Mouse (Mus musculus): ENCODE data around the gene Lmo7.
A peak's percentile ranks its signal among the peaks of the same experiment; 100 is the strongest.

Gene Lmo7

DNA sequence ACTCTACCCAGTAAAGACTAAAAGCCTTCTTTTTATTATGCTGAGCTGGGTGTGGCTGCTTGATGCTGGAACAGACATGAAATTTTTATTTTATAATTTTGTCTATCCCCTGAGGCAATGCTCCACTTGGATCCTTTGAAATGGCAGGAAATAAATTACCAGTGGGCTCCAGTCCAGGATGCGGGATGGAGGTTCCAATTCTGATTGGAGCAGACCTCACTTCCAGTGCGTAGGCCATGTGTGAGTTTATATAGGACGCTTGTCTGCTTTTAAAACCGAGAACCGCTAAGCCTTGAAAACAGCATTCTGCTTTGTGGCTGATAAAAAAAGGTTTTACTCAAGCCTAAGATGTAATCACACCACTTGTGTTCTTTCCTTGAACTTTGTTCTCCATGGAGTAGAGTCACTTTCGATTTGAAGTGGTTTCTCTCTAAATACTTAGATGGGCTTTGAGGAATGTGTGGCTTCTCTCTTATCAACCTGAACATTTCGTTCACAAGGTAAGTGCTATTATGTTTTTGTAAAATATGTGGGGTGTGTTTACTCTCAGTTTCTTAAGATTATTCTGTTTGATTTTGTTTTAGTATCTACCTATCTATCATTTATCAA, 108.6 kb downstream of the Lmo7 start:
- no peak for DNase-seq (ENCODE audit: low spot score)

DNA sequence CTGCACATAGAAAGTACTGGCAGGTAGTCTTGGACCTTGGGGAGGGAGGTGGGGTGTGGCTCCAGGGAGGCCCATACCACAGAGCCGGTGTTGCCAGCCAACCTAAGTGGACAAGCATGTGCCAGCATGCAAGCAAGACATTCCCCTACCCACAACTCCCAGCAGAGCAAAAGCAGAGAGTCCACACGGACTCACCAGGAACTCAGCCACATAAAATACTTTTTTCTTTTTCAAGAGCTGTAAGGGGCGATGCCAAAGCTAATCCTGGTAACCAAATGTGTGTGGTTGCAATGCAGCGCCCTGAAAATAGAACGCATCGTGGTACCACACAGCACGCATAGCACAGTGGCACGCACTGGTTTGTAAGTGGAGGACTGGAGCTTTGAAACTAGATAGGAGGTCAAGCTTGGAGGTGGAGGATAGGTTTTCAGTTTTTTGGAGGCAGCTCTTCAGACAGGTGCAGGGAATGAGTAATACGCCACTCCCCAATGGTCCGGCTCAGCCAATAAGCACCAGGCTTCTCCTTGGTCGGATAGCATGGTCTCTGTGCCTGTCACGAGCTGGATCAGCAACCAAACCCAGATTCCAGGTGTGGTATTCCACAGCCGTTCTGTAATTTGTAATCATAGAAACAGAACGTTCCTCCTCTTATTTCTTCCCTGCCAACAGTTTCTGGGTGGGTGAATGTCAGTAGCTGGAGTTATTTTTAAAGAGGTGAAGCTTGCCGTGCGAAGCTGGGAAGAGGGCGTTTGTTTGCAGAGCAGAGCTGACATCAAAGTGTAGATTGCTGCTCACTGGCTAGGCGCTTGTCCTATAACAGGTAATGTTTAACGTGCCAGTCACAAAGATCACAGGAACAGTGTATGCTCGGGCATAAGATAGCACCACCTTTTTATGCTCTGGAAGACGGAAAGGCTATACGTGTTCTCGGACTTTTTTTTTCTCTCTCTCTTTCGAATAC, 110.3 kb downstream of the Lmo7 start:
- DNase-seq (ENCODE audit: low spot score): no peak

DNA sequence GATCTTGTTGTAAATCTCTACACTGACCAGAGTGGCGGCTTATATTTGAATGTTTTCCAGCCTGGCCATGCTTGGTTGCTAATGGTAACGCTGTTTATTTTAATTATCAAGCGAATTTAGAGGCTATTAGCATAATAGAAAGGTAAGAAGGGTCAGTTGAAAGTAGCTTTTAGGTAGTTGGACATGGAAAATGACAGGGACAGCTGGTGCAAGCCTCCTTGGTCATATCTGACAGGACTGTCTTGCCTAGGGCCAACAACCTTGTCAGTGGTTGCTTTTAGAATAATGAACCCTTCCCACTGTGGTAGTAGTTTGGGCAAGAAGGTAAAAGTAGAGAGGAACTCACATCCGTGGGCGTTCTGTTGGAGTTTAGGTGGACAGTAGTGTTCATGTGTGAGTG, 111.5 kb downstream of the Lmo7 start:
- DNase-seq (ENCODE audit: low spot score): no peak

DNA sequence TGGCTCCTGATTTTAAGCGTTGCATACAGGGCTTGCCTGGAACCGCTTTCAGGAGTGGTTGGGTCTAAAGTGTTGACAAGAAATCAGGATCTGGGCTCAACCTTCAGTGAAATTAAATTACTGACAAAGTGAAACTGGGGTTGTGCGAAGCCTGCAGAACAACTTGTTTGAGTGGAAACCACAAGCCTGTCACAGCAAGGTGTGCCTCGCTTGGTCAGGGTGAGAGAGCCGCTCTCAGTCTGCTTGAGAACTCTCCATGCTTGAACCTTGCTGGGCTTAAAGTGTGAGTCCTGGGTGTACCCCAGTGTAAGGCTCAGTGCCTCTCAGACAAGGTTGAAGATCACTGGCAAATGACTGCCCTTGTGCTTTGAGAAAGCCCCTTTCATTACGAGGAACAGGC, 112.8 kb downstream of the Lmo7 start:
- DNase-seq (ENCODE audit: low spot score): no peak

DNA sequence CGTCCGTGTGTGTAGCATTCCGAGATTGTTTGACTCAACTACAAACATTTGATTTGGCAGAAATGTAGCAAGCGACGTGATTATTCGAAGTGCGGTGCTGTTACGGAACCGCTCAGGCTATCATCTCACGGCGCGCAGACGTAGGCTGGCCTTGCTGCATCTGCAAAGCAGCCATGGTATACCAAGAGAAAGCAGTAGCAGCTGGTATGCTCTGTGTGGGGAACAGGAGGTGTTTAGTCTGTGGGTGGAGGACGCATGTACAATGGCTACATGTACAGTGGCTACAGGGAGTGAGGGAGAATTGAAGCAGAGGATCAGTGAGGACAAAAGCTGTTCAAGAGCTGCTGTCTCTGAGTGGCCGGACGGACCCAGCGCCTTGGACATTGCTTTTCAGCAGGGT, 113.7 kb downstream of the Lmo7 start:
- DNase-seq (ENCODE audit: low spot score): no peak

DNA sequence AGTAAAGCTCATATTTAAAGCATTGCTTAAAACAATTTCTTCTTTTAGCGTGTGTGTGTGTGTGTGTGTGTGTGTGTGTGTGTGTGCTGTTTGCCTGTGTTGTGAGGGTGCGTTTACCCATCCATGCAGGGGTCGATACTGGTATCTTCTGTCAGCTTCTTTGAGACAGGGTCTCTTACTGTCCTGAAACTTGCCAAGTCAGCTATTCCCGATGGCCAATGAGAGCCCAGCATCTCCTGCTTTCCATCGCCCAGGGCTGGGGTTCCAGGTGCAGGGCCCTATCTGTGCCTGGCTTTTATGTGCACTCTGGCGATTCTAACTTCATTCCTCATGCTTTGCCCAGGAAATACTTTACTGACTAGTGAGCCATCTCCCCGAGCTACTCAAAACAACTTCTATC, 114.7 kb downstream of the Lmo7 start:
- no peak for DNase-seq (ENCODE audit: low spot score)

DNA sequence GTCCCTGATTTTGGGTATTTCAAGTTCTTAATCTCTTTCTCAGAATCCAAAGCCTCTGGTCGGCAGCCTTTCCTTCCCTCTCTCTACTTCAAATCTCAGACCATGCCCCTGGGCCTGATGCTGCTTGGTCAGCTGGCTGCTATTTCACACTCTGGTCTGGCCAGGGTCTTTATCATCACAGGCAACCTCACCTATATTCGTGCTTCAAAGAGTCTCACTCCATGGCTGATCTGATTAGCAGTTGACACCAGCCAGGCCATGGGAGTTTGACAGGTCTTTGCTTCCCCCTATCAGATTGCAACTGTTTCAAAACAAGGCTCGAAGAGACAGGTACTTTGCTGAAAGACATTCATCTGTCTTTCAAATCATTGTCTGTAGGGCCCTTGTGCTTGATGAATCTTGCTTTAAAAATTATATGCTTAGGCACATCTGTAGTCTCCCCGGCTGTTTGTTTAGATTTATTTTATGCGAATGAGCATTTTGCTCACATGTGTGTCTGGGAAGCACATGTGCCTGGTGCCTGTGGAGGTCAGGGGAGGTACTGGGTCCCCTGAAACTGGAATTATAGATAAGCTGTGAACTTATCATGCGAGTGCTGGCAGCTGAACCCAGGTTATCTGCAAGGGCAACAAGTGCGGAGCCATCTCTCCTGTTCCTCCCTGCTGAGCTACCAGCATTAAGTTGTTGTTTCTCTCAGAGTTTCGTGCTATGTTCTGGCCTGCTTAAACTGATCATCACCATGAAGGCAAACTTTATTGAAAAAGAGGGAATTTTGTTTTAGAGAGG, 116.5 kb downstream of the Lmo7 start:
- no peak for DNase-seq (ENCODE audit: low spot score)

DNA sequence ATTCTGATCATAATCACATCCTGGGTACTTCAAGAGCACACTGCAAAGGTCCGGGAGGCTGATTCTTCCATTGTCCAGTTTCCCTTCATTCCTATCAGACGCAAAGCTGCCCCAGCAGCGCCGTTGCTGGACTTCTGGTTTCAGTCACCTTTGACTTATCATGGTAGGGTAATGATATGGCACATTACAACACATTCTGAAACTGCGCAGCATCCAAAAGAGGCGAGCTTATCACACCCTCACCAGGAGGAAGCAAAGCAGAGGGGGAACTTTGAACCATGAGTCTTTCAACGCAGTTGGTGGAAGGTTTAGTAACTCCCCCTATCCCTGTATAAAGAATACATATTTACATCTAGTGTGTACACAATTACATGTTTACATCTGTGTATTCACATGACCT, 117.8 kb downstream of the Lmo7 start:
- DNase-seq (ENCODE audit: low spot score): no peak

DNA sequence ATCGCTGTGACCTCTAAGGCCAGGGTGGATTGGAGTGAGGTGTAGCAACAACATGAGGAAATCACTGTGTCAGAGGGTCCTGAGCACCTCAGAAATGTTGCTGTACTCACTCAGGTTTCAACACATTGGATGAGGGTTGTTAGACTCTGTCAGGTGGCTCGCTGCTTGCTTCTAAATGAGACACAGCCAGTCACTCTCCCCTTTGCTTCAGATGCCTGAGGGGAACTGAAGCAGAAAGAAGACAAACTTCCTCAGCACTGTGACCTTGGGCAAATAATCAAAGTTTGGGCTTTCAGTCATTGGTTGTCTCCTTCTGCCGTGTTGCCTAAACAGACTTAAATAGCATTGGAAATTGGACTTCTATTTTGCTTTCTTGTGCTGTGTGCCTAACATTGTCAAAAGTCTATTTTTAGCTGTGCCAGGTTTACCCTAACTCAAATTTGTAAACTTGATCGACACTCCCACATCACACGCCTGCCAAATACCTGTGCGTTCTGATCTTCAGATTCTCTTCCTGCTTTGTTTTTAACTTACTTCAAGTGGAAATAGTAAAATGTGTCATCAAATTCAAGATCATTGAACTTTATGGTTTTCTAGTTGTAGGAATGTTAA, 122.9 kb downstream of the Lmo7 start:
- no peak for DNase-seq (ENCODE audit: low spot score)

DNA sequence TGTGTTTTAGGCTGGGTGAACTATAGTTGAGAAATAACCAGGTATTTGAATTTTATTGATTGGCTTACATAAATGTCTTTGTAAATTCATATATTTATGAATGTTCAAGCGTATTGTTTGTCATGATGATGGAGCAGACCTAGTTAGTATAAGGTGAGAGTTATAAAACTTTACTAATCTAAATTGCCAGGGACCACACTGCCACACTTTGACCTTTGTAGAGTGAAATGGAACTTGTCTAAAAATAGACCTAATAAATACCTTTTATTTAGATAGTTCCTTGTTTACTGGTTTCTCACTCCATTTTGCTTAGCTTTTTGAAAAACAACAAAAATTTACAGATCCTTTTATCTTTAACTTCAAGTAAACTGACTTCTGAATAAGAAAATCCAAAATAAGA, 123.5 kb downstream of the Lmo7 start:
- DNase-seq (ENCODE audit: low spot score): no peak

DNA sequence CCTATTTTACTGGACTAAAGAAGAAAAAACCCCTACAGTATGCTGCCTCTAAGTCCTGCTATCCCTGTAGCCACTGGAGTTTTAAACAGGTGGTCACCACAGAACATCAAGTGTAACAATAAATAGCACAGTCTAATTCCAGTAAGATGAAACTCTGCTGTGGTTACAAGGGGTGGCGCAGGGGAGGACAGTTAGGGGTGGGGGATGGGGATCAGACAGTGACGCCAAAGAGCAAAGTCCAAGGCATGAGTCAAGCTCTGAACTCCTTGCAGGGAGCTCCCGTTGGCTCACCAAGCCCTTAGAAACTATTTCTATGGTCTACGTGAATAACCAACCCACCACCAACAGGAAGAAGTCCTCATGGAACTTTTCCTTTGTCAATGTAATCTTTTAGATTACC, 124.0 kb downstream of the Lmo7 start:
- no peak for DNase-seq (ENCODE audit: low spot score)

DNA sequence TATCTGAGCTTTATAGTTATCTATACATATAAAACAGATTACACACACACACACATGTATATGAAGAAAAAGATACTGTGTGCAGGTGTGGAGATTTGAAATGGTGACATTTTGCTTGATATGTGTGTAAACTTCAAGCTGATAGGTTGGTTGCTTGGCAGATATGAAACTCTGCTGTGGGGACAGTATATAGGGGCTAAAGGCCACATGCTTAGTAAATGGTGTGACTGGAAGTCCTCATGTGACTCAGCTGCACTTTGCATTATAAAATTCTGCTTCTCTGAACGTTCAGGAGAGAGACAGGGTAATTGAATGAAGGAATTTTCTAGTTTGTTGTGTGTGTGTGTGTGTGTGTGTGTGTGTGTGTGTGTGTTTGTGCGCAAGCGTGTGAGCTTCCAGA, 124.5 kb downstream of the Lmo7 start:
- DNase-seq (ENCODE audit: low spot score): no peak

DNA sequence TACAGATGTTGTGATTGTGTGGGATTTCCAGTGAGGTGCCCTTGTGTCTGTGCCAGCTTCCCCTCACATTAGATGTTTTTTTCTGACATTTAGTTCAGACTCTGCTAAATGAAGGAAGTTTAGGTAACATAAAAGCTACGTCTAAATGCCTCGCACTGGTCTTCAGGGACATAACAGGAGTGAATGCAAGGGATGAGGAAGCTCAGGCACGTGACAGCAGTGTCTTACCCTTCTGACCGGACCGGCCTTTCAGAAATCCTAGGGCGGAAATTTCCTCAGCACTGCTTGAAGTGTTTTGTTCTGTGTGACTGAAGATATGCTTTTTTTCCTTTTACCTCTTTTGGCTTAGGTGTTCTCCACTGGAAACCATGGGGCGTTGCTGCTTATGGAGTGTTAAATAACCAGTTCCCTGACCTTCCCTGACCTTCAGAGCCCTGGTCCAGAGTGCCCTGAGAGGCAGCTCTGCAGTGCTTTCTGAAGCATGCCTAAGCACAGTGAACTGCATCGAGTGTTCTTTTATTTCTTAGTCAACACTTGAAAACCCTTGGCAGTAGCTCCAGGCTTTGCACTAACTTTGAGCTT, 129.6 kb downstream of the Lmo7 start:
- DNase-seq (ENCODE audit: low spot score): no peak

DNA sequence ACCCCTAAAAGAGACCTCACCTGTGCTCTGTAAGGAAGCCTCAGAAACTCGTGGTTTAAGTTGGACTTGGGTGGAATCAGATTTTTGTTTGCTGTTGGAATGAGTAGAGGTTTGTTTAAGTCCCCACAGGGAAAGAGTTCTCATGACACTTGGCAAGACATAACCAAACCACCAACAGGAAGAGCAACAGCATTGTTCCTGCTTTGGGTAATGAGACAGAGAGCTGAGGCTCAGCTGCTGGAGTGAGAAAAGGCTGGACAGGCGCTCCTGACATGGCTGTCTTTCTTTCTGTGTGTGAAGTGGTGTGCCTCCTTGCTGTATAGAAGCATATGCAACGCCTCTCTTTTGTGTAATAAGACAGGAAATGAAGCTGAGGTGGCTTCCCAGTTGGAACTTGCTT, 132.3 kb downstream of the Lmo7 start:
- DNase-seq (ENCODE audit: low spot score): no peak

DNA sequence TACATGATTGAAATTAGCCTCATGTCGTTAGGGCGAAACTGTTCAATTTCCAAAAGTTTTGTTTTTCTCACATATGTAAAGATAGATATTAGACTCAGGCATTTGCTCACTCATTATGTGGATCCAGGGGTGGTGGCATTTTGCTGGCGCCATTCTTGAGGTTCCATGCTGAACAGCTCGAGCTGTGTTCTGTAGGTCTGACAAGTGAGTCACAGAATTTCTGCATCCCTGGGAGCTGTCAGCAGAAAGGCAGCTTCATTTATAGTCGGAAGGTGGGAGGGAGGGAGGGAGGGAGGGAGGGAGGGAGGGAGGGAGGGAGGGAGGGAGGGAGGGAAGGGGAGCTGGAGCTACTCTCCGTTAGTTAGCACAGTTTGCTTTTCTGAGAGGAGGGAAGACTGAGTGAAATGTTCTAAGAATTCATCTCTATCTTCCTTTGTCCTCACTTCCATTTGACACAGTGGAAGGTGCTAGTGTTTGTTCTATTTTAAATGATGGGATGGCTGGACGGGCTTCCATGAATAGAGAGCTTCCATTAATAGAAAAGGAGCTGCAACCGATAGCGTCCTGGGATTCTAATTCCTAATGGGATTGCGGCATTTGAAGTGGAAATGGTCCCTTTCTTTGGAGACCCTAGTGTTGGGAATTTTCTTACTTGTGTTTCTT, 137.4 kb downstream of the Lmo7 start:
- DNase-seq (ENCODE audit: low spot score): no peak

DNA sequence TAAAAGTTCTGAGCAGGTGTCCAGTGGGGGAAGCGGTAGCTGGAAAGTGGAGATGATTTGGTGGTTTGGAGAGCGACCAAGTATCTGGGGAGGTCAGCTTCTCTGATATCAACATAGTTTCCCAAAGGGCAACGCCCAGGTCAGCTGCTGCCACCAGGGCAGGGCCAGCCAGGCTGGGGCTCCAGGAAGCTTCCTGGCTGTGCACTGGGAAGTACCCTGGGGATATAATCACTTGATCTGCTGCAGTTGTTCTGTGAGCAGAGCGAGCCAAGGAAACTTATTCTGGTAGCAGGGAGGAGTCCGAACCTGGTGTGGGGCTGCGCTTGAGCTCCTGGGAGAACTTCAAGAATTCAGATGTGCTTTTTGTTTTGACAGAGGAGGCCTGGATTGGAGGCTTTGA, 139.4 kb downstream of the Lmo7 start:
- no peak for DNase-seq (ENCODE audit: low spot score)

DNA sequence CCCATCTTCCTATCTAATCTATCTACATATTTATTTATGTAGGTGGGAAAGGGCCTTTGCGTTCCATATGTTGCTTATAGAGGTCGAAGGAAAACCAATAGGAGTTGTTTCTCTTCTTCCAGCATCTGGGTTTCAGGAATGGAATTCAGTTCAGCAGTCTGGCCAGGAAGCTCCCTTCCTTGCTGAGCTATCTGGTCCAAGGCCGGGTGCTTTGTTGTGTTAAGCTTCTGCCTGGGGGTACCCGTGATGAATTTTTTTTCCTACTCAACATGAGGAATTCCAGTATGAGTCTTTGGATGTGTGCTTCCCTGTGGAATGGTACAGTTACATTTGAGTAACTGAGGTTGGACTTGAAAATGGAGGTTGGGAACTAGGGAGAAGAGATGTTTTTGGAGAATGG, 139.9 kb downstream of the Lmo7 start:
- DNase-seq (ENCODE audit: low spot score): no peak

DNA sequence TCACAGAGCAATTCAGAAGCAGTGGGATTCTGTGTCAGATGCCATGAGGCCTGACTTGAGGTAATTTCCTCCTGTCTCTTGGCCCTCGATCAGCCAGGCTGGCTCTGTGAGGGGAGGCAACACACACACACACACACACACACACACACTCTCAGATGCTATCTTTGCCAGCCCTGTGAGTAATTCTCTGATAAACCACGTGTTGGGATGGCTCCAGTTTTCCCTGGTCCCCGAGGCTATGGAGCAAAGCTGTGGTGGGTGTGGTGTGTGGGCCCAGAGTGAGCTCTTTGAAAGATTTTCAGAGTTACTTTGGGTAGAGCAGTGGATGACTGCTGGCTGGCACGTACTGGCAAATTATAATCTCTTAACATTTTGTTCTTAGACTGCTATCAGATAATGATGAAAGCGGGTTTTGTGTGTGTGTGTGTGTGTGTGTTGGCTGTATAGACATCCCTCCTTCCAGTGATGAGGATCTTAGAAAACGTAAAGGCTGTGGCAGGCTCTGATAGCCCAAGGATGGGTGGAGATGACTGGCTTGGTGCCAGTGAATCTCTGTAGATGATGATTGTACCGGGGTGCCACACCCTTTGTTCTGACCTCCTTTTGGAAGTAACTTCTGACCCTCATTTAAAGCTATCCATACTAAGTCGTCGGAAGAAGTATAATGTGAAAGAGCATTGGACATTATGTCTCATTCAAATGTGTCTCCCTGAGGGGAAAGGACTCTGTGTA, 140.6 kb downstream of the Lmo7 start:
- peak; percentile 14 for DNase-seq (ENCODE audit: low spot score)

DNA sequence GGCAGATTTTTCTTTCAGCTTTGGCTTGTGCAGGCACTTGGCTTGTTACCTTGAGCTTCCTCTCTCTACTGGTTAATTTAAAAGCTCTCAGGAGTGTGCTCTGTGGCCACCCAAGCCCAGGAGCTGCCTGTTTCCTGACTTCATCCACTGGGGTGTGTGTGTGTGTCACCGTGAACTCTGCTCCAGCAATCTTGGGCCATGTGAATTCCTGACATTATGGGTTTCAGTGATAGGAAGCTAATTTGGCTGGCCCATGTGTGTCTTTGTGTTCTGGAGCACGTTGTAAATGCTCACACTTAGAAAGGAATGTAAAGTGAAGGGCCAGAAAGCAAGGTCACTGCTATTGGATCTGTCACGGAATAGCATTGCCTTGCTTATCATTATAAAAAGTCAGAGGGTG, 143.1 kb downstream of the Lmo7 start:
- no peak for DNase-seq (ENCODE audit: low spot score)

DNA sequence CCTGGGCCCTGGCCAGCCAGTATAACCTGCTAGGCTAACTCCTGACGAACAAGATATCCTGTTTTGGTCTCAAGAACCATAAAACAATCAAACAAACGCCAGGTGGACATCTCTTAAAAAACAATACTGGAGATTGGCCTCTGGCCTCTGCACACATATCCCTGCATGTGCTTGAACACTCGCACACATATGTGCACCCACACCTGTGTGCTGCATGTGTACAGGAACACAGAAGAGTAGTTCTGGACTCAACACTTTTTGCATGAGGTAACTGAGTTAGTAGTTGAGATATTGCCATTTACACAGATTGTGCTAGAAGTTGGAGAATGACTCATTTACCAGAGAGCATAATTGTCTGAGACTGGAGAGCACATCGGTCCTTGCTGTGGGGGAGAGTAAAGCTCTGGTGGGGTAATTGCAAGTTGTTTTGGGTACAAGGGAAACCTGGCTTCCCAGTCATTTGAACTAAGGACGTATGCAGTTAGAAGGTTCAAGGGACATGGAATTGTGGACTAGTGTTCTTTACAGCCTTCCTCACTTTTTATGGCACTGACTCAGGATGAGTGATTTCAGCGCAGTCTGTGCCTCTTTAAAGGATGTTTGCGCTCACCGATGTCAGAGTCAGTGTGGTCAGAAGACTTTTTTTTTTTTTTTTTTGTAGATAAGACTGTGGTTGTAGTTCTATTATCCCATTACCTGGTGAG, 148.7 kb downstream of the Lmo7 start:
- no peak for DNase-seq (ENCODE audit: low spot score)
